Mouse (Mus musculus): ENCODE results near the gene Ceacam19. TPM values are rescaled to one million over a fixed set of nuclear protein-coding genes. Genes with fewer than 3 reads are reported as not detected.

Gene Ceacam19
- polyA plus RNA-seq (2017; shearing (Covaris generic)) = not detected

DNA sequence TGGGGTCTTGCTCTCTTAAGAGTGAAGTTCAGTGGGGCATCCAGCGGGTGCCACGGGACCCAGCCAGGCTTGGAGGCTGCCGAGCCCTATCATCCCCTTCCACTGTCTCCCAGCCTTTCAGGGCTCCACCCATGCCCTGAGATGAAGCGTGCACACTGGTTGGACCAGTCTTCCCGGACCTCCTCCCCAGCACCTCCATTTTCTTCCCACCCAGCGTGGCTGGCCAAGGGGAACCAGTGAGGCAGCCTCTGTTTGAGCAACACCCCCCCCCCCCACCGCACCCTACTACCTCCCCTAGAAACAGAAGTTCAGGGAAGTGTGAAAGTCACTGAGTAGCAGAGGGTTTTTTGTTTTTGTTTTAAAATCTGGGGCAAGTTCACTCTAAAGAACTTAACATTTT, at the start of gene Ceacam19:
Gene Ceacam19 (minus strand): TSS at position 117 of the 400 bp plus-strand sequence.

DNA sequence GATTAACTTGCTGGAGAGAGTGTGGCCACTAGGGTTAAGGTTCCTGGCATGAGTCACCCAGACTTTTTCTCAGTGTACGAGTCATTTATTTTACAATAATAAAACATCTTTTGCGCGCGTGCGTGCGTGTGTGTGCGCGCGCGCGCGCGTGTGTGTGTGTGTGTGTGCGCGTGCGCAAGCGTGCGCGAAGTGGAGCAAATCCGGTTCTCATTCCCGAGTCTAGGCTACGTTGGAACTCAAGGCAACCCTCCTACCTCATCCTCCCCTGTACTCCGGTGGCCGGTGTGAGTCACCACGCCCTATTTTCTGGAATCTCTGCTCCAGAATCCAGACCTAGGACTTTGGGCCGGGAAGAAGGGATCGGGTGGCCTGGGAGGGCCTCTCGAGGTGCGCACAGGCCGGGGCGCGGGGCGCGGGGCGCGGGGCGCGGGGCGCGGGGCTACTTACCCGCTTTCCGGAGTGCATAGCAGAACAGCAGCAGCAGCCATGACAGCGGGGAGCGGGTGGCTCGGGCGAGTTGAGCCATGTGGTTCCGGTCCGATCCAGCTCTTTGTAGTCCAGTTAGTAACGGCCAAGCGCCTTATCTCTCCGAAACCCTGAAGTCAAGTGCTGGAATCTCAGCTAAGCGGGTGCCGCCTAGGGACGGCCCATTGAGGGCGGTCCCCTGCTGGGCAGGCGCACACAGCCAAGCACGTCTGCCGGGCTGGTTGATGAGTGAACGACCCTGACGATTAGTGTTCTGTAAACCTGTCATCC, 32.9 kb upstream of the Ceacam19 start, which contains the start of gene Pvr:
Gene Pvr (minus strand): TSS at position 655 of the 756 bp plus-strand sequence.

DNA sequence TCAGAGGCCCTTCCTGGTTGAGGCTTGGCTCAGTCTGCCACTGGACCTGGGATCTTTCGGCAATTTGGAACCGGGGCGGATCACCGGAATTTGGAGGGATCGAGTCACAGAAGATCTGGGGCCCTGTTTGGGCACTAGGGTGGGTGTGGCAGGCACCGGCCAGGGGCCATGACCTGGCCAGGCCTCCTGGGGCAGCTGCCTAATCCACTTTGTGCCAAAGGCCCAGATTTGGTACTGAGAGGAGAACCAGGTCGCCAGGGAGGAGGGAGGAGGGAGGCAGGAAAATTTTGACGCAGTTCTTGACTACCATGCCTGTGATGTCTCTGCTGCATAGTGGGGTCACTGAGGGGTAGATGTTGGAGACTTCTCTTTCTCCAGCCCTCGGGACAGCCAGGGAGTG, 26.6 kb downstream of the Ceacam19 start, which contains the start of gene Ceacam16:
Gene Ceacam16 (minus strand): TSS at position 101 of the 400 bp plus-strand sequence.

DNA sequence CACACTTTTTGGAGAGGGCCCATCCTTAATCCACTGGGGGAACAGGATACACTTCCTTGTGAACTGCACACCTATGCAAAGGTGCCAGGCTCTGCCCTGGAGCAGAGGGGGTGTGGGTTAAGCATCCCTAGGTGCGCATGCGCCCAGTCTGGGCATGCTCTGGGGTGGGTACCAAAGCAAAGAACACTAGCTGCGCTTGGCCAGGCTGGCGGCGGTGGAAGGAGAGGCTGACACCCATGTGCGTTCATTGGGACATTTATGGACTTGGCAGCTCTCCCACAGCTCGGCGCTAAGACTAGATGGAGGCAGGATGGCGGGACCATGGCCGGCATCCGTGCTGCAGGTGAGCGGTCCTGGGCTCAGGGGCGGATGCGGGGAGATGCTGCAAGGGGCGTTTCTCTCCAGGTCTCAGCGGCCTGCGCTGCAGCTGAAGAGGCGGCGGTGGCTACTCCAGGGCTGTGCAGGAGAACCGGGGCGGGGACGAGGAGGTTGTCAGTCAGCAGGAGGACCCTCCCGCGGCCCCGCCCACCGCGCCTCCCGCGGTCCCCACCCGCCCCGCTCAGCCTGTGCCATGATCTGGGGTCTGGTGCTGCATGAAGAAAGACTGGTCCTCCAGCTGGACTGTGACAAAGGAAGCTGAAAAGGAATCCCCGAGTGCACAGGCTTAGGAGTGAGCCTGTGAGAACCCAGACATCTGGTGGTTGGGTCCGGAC, 35.8 kb downstream of the Ceacam19 start, which contains the start of gene Gm19345:
Gene Gm19345 (plus strand): TSS at position 146 of the 713 bp plus-strand sequence.

Other genes with a start within 250 kb of the Ceacam19 start
- 156 TPM for gene Clptm1, start 222.9 kb downstream of the Ceacam19 start, polyA plus RNA-seq (2017; shearing (Covaris generic))
- gene Apoc2, start 210.0 kb downstream of the Ceacam19 start, polyA plus RNA-seq (2017; shearing (Covaris generic)) = not detected
- not detected for gene Gm44805, start 206.5 kb downstream of the Ceacam19 start, polyA plus RNA-seq (2017; shearing (Covaris generic))
- not detected for gene Apoc4, start 206.5 kb downstream of the Ceacam19 start, polyA plus RNA-seq (2017; shearing (Covaris generic))
- 0.99 TPM for gene Apoc1, start 195.3 kb downstream of the Ceacam19 start, polyA plus RNA-seq (2017; shearing (Covaris generic))
- gene Apoe, start 188.8 kb downstream of the Ceacam19 start, polyA plus RNA-seq (2017; shearing (Covaris generic)) = 23.1 TPM
- 89.0 TPM for gene Tomm40, start 172.5 kb downstream of the Ceacam19 start, polyA plus RNA-seq (2017; shearing (Covaris generic))
- gene Nectin2, start 137.5 kb downstream of the Ceacam19 start, polyA plus RNA-seq (2017; shearing (Covaris generic)) = 1.2 TPM
- 13.3 TPM for gene Bcam, start 116.9 kb downstream of the Ceacam19 start, polyA plus RNA-seq (2017; shearing (Covaris generic))
- 0.17 TPM for gene Cblc, start 91.2 kb downstream of the Ceacam19 start, polyA plus RNA-seq (2017; shearing (Covaris generic))
- 116 TPM for gene Bcl3, start 65.2 kb downstream of the Ceacam19 start, polyA plus RNA-seq (2017; shearing (Covaris generic))
- 0.45 TPM for gene Gm19345, start 36.0 kb downstream of the Ceacam19 start, polyA plus RNA-seq (2017; shearing (Covaris generic))
- 0.37 TPM for gene Ceacam16, start 26.7 kb downstream of the Ceacam19 start, polyA plus RNA-seq (2017; shearing (Covaris generic))
- 41.8 TPM for gene Pvr, start 33.2 kb upstream of the Ceacam19 start, polyA plus RNA-seq (2017; shearing (Covaris generic))
- gene Igsf23, start 62.8 kb upstream of the Ceacam19 start, polyA plus RNA-seq (2017; shearing (Covaris generic)) = 35.9 TPM
- 0.10 TPM for gene Ceacam20, start 77.4 kb upstream of the Ceacam19 start, polyA plus RNA-seq (2017; shearing (Covaris generic))
- gene Nlrp9b, start 103.5 kb upstream of the Ceacam19 start, polyA plus RNA-seq (2017; shearing (Covaris generic)) = not detected
- 0.19 TPM for gene Vmn1r91, start 211.7 kb upstream of the Ceacam19 start, polyA plus RNA-seq (2017; shearing (Covaris generic))
- gene Gm16442, start 234.6 kb upstream of the Ceacam19 start, polyA plus RNA-seq (2017; shearing (Covaris generic)) = not detected

Measured in CD4-positive, CD25-positive, alpha-beta regulatory T cell (primary cell).